Mouse (Mus musculus): ENCODE measurements around the gene Abhd12.
"Not testable (repeated sequence)": the region's sequence is repeated elsewhere in the genome, so short reads cannot be mapped to it uniquely, and the experiment has no call there.

The Abhd12 gene

GRCm38 (mm10) chr2:150908881-150909280 is 4.3 kb upstream of the Abhd12 start:
- not testable (repeated sequence) for DNase-seq

- no peak for DNase-seq
Measured at GRCm38 (mm10) chr2:150904936-150905450, 452 bp upstream of the Abhd12 start, which contains the start of gene Gins1. TSS of gene Gins1 (plus strand) at chr2:150905400.

DNA sequence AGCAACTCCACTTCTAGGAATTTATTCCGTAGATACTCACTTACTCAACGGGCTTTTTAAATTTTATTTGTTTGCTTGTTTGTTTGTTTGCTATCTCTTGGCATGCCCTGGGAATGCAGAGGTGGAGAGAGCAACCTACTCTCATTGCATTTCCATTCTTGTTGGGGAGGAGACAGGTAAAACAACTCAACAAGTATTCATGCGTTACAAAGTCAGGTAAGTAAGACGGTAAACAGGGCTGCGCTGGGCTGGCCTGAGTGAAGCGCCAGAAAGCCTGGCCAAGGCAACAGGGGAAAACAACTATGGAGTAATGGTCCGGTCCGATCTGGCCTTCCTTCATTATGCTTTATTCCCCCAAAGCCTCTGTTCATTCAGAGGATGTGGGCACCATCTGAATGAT is 2.2 kb downstream of the Abhd12 start:
- no peak for DNase-seq

DNA sequence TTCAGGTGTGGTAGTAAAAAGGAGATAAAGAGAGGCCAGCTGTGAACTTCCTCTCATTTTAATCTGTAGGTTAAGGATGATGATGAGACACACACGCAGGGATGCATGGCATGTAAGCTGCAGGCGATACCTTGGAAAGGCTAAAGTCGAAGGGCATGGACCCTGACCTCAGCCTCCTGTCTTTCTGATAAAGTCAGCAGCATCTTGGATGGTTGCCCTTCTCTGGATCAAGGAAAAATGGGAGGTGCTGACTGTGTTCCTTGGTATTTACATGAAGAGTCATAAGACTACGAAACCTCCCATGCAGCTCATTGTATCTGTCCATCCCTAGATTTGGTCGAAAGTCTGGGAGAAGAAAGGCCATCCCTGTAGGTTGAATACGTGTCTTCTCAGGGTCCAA is 4.2 kb downstream of the Abhd12 start:
- DNase-seq = no peak

- no peak for DNase-seq
Measured at GRCm38 (mm10) chr2:150895691-150896252, 8.8 kb downstream of the Abhd12 start.

DNA sequence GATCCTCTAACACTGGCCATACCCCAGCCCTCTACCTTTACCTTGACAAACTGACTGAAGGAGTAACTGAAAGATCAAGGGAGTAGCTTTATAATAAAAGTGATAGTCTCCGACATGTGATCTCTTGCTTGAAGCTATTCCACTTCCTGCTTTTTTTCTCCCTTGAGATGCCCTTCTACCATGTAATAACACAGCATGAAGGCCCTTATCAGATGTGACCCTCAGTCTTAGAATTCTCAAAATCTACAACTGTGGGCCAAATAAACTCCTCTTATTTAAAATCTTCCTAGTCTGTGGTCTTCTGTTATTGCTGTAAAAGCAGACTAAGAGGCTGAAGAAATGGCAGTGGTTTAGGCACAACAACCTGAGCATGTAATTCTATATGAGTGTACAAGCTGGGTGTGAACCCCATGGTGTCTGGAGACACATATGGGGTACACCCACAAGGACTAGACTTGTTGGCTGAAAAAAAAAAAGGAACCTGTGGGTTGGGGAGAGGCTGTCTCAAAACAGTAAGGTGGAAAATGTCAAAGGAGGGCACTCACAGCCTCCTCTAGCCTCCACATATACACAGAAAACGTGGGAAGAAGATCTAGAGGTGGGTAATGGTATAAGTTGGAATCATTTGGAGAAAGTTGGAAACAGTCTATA is 9.8 kb downstream of the Abhd12 start:
- no peak for DNase-seq

GRCm38 (mm10) chr2:150887370-150887769 is 17.2 kb downstream of the Abhd12 start:
- no peak for DNase-seq

DNA sequence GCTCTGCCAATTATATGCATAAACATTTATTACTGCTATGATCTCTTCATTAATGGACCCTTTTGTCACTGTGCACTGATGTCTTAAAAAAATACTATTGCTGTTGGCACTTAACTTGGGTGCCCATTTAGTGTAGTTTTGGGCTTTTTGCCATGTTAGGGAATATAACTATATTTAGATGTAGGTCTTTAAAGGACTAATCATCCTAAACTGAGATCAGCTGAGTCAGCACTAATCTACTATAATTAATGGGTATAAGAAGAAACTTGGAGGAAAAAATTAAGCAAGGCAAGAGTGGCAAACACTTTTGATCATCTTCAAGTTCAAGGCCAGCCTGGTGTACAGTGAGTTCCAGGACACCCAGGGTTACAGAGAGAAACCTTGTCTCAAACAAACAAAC is 18.2 kb downstream of the Abhd12 start:
- DNase-seq = no peak

GRCm38 (mm10) chr2:150885814-150886213 is 18.7 kb downstream of the Abhd12 start:
- no peak for DNase-seq

GRCm38 (mm10) chr2:150884779-150885110 is 19.8 kb downstream of the Abhd12 start:
- DNase-seq = no peak

DNA sequence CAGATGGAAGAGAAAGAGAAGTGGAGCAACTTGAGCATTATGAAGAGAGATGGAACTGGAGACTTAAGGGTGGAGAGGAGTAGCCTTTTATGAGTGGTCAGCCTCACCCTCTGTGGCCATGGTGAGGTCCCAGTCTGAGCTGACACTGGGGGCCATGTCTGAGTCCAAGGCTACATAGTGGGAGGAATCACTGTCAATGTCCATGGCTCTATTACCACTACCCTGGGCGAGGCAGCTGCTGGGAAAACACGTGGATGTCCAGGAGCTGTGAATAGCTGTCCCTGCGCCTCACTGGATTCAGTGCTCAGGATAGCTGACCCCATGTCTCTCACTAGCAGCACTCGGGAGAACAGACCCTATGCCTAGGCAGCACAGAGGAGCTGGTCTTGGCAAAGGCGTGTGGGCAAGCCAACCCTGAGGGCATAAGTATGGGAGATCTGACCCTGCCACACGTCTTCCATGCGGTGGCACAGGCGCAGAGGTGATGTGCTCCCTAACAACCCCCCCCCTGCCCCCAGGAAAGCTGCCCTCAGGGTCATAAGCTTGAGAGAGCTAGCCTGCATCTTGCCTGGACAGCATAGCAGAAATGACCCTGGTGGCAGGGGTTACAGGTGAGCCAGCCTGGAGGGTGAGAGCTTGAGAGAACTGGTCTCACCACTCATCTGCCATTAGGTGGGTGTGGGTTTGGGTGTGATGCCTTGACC is 20.3 kb downstream of the Abhd12 start:
- DNase-seq = no peak

DNA sequence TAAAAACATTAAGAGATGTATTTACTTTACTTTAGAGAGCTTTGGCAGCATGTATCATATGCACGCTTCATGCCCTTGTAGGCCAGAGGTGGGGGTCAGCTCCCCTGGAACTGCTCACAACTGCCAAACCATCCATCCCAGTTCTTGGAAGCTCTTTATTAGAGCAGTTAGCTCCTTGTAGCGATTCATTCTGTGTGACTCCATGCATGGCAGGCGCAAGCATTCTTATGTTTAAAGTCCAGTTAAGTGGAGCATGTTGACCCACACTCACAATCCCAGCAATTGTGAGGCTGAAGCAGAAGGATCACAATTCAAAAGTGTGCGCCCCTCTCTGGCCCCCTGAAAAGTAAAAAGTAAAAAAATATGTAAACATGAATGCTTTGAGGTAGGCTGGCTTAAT is 27.0 kb downstream of the Abhd12 start:
- no peak for DNase-seq

- no peak for DNase-seq
Measured at GRCm38 (mm10) chr2:150875226-150875625, 29.3 kb downstream of the Abhd12 start.

DNA sequence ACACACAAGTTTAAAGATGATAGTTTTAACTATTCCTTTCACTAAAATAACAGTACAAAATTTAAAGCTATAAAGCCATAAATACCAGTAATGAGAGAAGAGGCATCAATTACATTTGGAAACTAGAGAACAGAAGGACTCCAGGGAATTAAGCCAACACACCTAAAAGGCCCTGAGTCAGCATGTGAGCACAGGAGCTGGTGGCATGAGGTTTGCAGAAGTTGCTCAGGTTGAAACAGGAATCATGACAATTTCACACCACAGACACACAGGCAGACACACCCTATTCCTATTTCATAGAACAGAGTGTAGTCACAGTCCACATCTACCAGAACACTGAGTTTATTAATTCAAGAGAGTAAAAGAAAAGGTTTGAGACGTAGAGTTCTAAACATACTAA is 30.0 kb downstream of the Abhd12 start:
- no peak for DNase-seq

DNA sequence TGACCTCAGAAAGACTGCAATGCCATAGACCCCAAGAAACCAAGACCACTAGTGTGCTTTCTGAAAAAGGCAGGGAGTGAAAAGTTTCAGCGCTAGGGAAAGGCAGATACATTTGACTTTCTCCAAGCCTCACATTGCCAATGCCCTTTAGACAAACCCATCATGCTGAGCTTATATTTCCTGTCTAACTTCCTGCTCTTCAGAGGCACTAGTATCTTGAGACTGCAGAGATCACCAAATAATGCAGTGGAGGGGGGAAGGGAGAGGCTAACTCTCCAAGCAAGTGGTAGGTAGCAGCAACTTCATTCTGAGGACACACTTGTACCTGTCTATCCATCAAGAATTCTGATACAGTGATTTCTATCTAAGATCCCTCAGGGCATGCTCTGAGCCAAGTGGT is 35.1 kb downstream of the Abhd12 start:
- DNase-seq = no peak

- DNase-seq = no peak
Measured at GRCm38 (mm10) chr2:150867021-150867420, 37.5 kb downstream of the Abhd12 start.

DNA sequence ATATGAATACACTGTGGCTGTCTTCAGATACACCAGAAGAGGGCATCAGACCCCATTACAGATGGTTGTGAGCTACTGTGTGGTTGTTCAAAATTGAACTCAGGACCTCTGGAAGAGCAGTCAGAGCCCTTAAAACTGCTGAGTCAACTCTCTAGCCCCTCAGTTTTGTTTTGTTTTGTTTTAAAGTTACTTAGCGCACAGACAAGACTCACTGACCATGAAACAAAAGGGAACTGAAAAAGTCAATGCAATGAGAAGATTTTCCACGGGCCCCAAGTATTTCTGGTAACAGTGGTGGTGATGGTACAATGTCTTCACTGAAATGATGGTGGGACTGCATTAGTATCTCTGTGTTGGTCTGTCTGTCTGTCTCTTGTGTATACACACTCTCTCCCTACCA is 43.4 kb downstream of the Abhd12 start:
- DNase-seq = no peak

GRCm38 (mm10) chr2:150859709-150860470 is 44.7 kb downstream of the Abhd12 start:
- no peak for DNase-seq

DNA sequence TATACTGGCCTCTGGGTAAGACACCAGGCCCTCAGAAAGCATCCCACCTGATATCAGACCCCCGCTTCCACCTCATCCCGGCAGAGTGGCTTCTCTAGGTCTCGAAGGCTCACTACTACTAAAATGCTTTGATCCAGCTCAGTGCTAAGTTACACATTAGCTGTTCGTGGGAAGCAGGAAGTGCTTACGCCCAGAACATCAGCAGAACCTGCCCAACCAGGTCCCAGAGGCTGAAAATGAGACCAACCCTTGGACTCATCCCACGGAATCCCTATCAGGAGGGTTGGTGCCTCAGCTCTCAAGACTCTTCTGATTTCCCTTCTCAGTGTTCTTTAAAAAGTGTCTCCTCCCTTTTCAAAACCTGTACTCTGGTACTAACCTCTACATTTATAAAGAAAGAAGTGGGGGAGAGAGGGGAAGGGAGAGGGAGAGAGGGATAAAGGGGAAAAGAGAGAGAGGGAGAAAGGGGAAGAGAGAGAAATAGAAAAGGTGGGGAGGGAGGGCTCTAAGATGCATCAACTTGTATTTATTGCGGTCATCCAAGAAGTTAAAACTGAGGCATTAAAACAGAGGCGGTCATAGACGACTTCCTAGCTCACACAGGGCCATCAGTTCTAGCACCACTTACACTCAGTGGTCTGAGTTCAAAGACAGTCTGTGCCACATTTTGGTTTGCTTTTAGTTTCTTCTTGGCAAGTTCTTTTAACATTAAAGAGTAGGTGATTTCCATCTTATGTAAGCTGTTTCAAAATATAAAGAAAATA is 45.6 kb downstream of the Abhd12 start:
- no peak for DNase-seq

DNA sequence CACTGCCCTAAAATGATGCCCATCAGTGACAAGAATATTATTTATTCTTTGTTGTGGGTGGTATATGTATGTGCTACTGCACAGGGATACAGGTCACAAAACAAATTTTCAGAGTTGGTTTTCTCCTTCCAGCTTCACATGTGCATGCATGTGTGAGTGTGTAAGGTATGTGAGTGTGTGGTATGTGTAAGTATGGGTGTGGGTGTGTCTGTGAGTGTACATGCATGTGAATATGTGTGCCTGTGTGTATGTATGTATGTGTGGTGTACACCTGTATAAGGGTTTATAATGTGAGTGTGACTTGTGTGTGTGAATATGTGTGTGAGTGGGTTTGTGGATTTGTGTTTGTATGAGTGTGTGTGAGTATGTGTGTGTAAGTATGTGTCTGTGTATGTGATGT is 49.4 kb downstream of the Abhd12 start:
- DNase-seq = no peak

GRCm38 (mm10) chr2:150851251-150851650 is 53.3 kb downstream of the Abhd12 start:
- no peak for DNase-seq

DNA sequence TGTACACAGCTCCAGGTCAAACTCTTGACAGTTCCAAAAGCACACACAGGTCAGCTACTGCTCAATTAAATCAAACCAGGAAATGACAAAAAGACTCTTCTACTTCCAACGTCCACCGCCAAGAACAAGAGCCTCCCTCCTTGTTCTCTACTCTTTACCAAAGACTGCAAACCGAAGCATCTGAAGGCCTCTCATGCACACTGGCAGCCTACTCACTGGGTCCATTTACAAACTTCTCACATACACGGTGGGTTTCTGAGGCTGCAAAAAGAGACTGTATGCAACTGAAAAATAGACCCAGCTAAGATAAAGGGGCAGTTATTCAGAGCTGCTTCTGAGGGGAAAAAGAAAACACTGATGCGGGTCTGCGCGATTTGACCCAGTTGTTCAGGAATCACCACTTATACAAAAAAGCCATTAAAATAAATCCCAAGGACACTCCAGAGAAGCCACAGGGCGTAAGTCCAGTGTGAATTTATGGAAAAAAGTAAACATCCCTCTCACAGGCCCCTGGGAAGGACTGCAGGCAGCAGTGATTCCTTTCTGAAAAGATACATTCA is 57.0 kb downstream of the Abhd12 start:
- no peak for DNase-seq

Measured in lung, postnatal 14 days (tissue).